Mouse (Mus musculus): Measurements from ENCODE around the gene Nin. TPM values are rescaled to one million over a fixed set of nuclear protein-coding genes. Genes with fewer than 3 reads are reported as not detected.
A peak's percentile ranks its signal among the peaks of the same experiment; 100 is the strongest.

Nin gene
- polyA plus RNA-seq (2014; fragmentation: Nextera tagmentation; extraction: Ambion mirVana) = 10.2 and 10.3 TPM in 2 replicates

DNA sequence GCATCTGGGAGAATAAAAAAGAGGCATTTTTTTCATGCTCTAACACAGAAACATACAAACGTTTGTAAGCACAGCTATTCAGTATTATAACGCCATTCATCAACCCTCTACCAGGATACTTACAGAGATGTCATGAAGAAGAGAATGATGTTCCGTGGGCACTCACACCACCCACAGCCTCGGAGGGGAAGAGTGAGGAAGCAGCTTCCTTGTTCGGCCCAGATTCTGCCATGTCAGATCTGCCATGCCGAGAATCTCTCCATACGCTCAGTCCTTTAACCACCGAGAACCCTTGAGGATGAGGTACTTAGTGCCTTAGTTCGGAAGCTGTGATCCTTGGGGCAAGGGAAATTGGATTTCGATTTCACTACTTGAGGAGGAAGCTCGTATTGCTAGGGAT lies at the start of gene Nin:
Gene Nin (minus strand): TSS at position 367 of the 400 bp plus-strand sequence.
- Histone ChIP-seq H3K36me3 (replicated peaks; ENCODE audit: control insufficient read depth, insufficient read depth, low read depth, low read length) (no peaks in the 10 kb centered on the region), H3K9me3 (replicated peaks; ENCODE audit: control insufficient read depth, low read length) (no peaks in the 10 kb centered on the region), H3K27ac (replicated peaks; ENCODE audit: low read depth, low read length) (no peak within 1 kb of the TSS), H3K4me1 (ENCODE audit: control insufficient read depth, insufficient read depth, low read length) (peaks cover 3% of the 10 kb centered on the region; the same call in 1 of the 2 replicates), H3K4me3 (ENCODE audit: low read depth, low read length) (no peak within 1 kb of the TSS), H3K27me3 (ENCODE audit: control insufficient read depth, insufficient read depth, low read length) (no peaks in the 10 kb centered on the region; the same call in 1 of the 2 replicates), H3K9ac (replicated peaks; ENCODE audit: low read length) (no peak within 1 kb of the TSS), H3K4me2 (ENCODE audit: low read depth, low read length) (no peak within 1 kb of the TSS)
- WGBS = 46% methylated on average over 11 of the region's 11 CpGs
- DNase-seq (ENCODE audit: low spot score) = no peak
- ATAC-seq (replicated peaks; ENCODE audit: insufficient number of reproducible peaks, low FRiP score, low TSS enrichment, low read depth) = no peak

DNA sequence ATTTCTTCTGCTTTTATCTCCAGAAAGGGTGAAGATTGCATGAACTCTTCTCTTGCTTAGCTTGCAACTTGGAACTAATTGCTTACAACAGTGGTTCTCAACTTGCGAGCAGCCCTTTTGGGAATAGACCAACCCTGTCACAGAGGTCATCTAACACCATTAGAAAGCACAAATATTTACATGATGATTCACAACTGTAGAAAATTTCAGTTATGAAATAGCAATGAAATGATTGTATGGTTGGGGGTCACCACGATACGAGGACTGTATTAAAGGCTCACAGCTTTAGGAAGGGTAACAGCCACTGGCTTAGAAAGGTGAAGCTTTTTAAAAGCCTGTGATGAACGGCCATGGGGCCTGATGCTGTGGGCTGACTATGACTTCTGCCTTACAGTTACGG lies 47.5 kb upstream of the Nin start:
- Histone ChIP-seq H3K9ac (replicated peaks; ENCODE audit: low read length) (no peak overlapping the region), H3K4me3 (ENCODE audit: low read depth, low read length) (no peak overlapping the region), H3K36me3 (replicated peaks; ENCODE audit: control insufficient read depth, insufficient read depth, low read depth, low read length) (no peaks in the 10 kb centered on the region), H3K4me2 (ENCODE audit: low read depth, low read length) (no peak overlapping the region), H3K4me1 (ENCODE audit: control insufficient read depth, insufficient read depth, low read length) (no peaks in the 10 kb centered on the region), H3K27ac (replicated peaks; ENCODE audit: low read depth, low read length) (no peak overlapping the region), H3K27me3 (ENCODE audit: control insufficient read depth, insufficient read depth, low read length) (no peaks in the 10 kb centered on the region), H3K9me3 (replicated peaks; ENCODE audit: control insufficient read depth, low read length) (no peaks in the 10 kb centered on the region)
- ATAC-seq (replicated peaks; ENCODE audit: insufficient number of reproducible peaks, low FRiP score, low TSS enrichment, low read depth) (no peak), DNase-seq (ENCODE audit: low spot score) (no peak)
- WGBS = 76% methylated on average over 5 of the region's 5 CpGs

DNA sequence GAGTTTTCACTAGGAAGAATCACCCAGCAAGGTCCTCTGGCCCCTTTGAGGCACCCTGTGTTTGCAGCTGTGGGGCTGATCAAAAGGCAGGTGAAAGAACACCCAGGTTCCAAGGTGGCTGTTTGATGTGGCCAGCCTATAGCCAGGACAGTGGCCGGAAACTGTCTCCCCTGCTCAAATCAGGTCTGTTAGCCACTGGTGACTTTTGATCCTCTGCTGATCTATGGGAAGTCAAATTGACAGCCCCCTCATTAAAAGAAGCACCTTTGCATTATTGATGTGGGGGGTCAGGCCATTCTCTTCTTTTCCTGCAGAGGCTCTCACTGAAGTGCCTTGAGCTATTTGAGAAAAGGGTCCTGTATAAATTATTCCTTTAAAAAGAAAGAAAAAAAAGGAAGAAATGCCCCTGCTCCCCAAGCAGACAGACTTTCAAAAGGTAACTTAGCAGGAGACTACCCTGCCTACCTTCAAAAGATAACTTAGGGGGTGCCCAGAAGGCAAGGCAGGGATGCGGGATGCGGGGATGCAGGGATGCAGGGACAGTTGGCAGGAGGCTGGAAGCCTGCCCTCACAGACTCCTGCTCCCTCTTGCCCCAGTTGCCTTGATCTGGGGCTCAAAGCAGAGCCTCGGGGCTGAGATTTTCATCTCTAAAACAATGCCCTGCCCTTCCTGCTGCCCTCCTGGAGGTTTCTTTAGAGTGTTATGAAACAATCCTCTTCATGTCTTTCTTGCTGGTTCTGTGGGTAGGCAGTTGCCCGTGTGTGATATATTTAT lies 44.0 kb upstream of the Nin start:
- H3K4me1 ChIP-seq (ENCODE audit: control insufficient read depth, insufficient read depth, low read length) = no peaks in the 10 kb centered on the region
- no peak overlapping the region for H3K4me3 ChIP-seq (ENCODE audit: low read depth, low read length)
- DNase-seq (ENCODE audit: low spot score) (no peak), ATAC-seq (replicated peaks; ENCODE audit: insufficient number of reproducible peaks, low FRiP score, low TSS enrichment, low read depth) (no peak)
- no peak overlapping the region for H3K27ac ChIP-seq (replicated peaks; ENCODE audit: low read depth, low read length)
- no peaks in the 10 kb centered on the region for H3K27me3 ChIP-seq (ENCODE audit: control insufficient read depth, insufficient read depth, low read length)
- WGBS = 43% methylated on average over 5 of the region's 5 CpGs
- no peaks in the 10 kb centered on the region for H3K36me3 ChIP-seq (replicated peaks; ENCODE audit: control insufficient read depth, insufficient read depth, low read depth, low read length)
- no peaks in the 10 kb centered on the region for H3K9me3 ChIP-seq (replicated peaks; ENCODE audit: control insufficient read depth, low read length)
- no peak overlapping the region for H3K9ac ChIP-seq (replicated peaks; ENCODE audit: low read length)
- H3K4me2 ChIP-seq (ENCODE audit: low read depth, low read length) = no peak overlapping the region

DNA sequence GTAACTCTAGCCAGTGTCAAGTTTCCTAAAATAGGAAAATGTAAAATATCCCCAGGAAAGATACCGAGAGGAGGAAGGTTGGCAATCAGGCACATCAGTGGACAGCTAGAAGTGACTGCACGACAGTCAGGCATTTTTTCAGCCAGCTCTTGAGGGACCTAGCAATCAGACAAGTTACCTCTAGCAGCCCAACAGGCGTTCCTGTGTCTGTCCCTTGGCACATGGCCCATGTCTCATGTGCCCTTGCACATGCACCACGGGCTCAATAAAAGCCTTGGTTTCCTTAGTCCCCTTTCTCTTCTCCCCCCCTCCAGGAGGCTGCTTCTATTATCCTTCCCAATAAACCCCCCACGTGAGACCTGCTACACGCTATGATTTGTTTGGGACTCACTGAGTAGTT lies 42.7 kb upstream of the Nin start:
- Histone ChIP-seq H3K9ac (replicated peaks; ENCODE audit: low read length) (no peak overlapping the region), H3K27me3 (ENCODE audit: control insufficient read depth, insufficient read depth, low read length) (no peaks in the 10 kb centered on the region), H3K27ac (replicated peaks; ENCODE audit: low read depth, low read length) (no peak overlapping the region), H3K4me1 (ENCODE audit: control insufficient read depth, insufficient read depth, low read length) (no peaks in the 10 kb centered on the region), H3K9me3 (replicated peaks; ENCODE audit: control insufficient read depth, low read length) (no peaks in the 10 kb centered on the region), H3K36me3 (replicated peaks; ENCODE audit: control insufficient read depth, insufficient read depth, low read depth, low read length) (no peaks in the 10 kb centered on the region), H3K4me2 (ENCODE audit: low read depth, low read length) (no peak overlapping the region), H3K4me3 (ENCODE audit: low read depth, low read length) (no peak overlapping the region)
- DNase-seq (ENCODE audit: low spot score) (no peak), ATAC-seq (replicated peaks; ENCODE audit: insufficient number of reproducible peaks, low FRiP score, low TSS enrichment, low read depth) (no peak)
- 76% methylated on average over 6 of the region's 6 CpGs for WGBS

DNA sequence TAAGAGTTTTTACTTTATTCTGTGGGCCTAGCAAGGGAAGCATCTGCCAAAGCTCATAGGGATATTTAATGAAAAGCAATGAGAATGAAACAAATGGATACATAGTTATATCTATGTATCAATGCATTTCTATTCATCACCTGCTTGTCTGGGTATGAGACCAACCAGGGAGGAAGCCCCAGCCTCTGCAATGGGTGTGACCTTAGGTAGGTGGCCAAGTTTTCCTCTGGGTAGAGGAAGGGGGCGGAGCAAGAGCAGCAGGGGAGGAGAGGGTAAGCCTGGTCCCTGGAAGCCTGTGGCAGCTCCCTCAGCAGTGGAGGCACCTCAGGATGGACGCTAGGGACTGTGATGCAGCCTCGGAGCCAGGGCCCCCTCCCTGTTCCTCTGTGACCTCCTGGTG lies 40.3 kb upstream of the Nin start, which contains the start of gene Abhd12b:
Gene Abhd12b (plus strand): TSS at position 301 of the 400 bp plus-strand sequence.
- H3K9me3 ChIP-seq (replicated peaks; ENCODE audit: control insufficient read depth, low read length) = no peaks in the 10 kb centered on the region
- H3K27ac ChIP-seq (replicated peaks; ENCODE audit: low read depth, low read length) = no peak within 1 kb of the TSS
- no peak for DNase-seq (ENCODE audit: low spot score)
- ATAC-seq (replicated peaks; ENCODE audit: insufficient number of reproducible peaks, low FRiP score, low TSS enrichment, low read depth) = no peak
- no peaks in the 10 kb centered on the region for H3K4me1 ChIP-seq (ENCODE audit: control insufficient read depth, insufficient read depth, low read length)
- no peaks in the 10 kb centered on the region for H3K27me3 ChIP-seq (ENCODE audit: control insufficient read depth, insufficient read depth, low read length)
- H3K4me2 ChIP-seq (ENCODE audit: low read depth, low read length) = no peak within 1 kb of the TSS
- H3K4me3 ChIP-seq (ENCODE audit: low read depth, low read length) = no peak within 1 kb of the TSS
- no peaks in the 10 kb centered on the region for H3K36me3 ChIP-seq (replicated peaks; ENCODE audit: control insufficient read depth, insufficient read depth, low read depth, low read length)
- 58% methylated on average over 3 of the region's 3 CpGs for WGBS
- no peak within 1 kb of the TSS for H3K9ac ChIP-seq (replicated peaks; ENCODE audit: low read length)

DNA sequence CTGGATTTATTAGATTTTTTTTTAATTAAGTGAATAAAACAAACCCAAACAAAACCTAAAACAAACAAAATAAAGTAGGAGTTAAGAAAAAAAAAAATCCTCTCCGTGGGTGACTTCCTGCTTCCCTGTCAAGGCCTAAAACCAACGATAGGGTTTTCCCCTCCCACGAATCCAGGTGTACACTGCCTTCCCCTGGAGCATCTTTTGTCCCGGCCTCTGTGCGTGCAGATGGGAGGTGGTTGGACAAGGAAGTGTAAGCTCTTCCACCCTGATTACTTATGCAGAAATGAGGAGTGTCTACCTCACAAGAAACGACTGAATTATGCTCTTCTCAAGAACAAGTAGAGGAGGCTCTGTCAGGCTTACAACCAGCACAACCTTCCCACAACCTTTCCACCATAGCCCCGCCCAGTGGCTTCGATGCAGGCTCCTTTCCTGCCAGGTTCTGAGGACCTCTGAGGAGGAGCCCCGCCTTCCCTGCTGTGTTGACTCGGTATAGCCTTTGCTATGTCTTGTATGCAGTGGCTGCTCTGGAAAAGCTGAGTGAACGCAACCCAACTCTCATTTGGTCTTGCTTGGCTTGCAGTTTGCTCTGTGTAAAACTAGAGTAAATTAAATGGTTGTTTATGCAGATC lies 35.2 kb upstream of the Nin start:
- Histone ChIP-seq H3K9me3 (replicated peaks; ENCODE audit: control insufficient read depth, low read length) (no peaks in the 10 kb centered on the region), H3K4me1 (ENCODE audit: control insufficient read depth, insufficient read depth, low read length) (no peaks in the 10 kb centered on the region), H3K4me2 (ENCODE audit: low read depth, low read length) (no peak overlapping the region), H3K9ac (replicated peaks; ENCODE audit: low read length) (no peak overlapping the region), H3K27me3 (ENCODE audit: control insufficient read depth, insufficient read depth, low read length) (no peaks in the 10 kb centered on the region), H3K4me3 (ENCODE audit: low read depth, low read length) (no peak overlapping the region), H3K36me3 (replicated peaks; ENCODE audit: control insufficient read depth, insufficient read depth, low read depth, low read length) (no peaks in the 10 kb centered on the region), H3K27ac (replicated peaks; ENCODE audit: low read depth, low read length) (no peak overlapping the region)
- 12% methylated on average over 11 of the region's 11 CpGs for WGBS
- no peak for DNase-seq (ENCODE audit: low spot score)
- ATAC-seq (replicated peaks; ENCODE audit: insufficient number of reproducible peaks, low FRiP score, low TSS enrichment, low read depth) = no peak

DNA sequence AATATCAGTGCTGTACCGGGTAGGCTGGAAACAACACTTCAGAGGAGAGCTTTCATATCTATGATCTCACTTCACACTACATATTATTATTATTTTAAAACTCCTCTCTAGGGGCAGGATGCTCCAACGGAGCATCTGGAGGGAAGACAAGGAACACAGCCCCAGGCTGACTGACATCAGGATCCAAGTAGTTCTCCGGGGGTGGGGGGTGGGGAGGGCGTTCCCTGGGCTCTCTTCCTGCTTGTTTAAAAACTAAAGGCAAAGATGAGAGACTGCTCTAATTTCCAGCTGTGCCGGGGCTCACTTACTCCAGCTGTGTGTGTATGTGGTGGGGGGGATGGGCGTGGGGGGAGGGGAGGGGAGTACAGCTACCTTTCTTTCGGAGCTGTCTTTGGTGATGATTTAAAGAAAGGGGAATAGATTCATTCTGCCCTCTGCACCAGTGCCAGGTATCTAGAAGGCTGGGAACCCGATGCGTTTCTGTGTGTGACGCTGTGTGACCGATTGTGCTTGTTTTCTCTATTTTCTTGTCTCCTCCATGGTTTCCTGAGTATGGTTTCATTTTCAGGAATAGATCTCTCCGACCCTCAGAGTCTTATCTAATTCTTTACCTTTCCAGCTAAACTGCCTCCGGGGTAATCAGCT lies 34.6 kb upstream of the Nin start:
- ATAC-seq (replicated peaks; ENCODE audit: insufficient number of reproducible peaks, low FRiP score, low TSS enrichment, low read depth) (peak; percentile 30; the same call in 1 of the 2 replicates), DNase-seq (ENCODE audit: low spot score) (peak; percentile 60)
- Histone ChIP-seq H3K27me3 (ENCODE audit: control insufficient read depth, insufficient read depth, low read length) (no peaks in the 10 kb centered on the region), H3K4me2 (ENCODE audit: low read depth, low read length) (peak overlapping the region; percentile 42), H3K9me3 (replicated peaks; ENCODE audit: control insufficient read depth, low read length) (no peaks in the 10 kb centered on the region), H3K4me1 (ENCODE audit: control insufficient read depth, insufficient read depth, low read length) (no peaks in the 10 kb centered on the region), H3K36me3 (replicated peaks; ENCODE audit: control insufficient read depth, insufficient read depth, low read depth, low read length) (no peaks in the 10 kb centered on the region), H3K9ac (replicated peaks; ENCODE audit: low read length) (peak overlapping the region; percentile 32; the same call in 1 of the 2 replicates), H3K27ac (replicated peaks; ENCODE audit: low read depth, low read length) (no peak overlapping the region), H3K4me3 (ENCODE audit: low read depth, low read length) (peak overlapping the region; percentile 22; the same call in 1 of the 2 replicates)
- WGBS = 6% methylated on average over 13 of the region's 13 CpGs

DNA sequence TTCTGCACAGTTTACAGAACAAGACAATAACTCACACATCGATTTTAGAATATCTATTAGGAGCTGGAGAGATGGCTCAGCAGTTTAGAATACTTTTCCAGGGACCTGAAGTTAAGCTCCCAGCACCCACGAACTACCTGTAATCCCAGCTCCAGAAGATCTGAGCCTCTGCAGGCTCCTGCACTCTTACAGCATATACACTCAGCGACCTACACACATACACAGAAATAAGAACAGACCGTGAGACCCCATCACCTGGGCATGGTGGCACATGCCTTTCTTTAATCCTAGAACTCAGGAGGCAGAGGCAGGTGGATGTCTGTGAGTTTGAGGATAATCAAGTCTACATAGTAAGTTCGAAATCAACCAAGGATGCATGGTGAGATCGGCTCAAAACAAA lies 32.1 kb upstream of the Nin start:
- Histone ChIP-seq H3K4me2 (ENCODE audit: low read depth, low read length) (no peak overlapping the region), H3K9ac (replicated peaks; ENCODE audit: low read length) (no peak overlapping the region), H3K36me3 (replicated peaks; ENCODE audit: control insufficient read depth, insufficient read depth, low read depth, low read length) (no peaks in the 10 kb centered on the region), H3K9me3 (replicated peaks; ENCODE audit: control insufficient read depth, low read length) (no peaks in the 10 kb centered on the region), H3K27ac (replicated peaks; ENCODE audit: low read depth, low read length) (no peak overlapping the region), H3K4me3 (ENCODE audit: low read depth, low read length) (no peak overlapping the region), H3K4me1 (ENCODE audit: control insufficient read depth, insufficient read depth, low read length) (no peaks in the 10 kb centered on the region), H3K27me3 (ENCODE audit: control insufficient read depth, insufficient read depth, low read length) (no peaks in the 10 kb centered on the region)
- 91% methylated on average over 6 of the region's 6 CpGs for WGBS
- no peak for ATAC-seq (replicated peaks; ENCODE audit: insufficient number of reproducible peaks, low FRiP score, low TSS enrichment, low read depth)
- DNase-seq (ENCODE audit: low spot score) = no peak

Data from embryonic facial prominence, embryonic 11.5 days (tissue).